Mouse (Mus musculus) kidney, postnatal 10 days (tissue): Measurements from ENCODE around the gene Cpeb2.
A peak's percentile ranks its signal among the peaks of the same experiment; 100 is the strongest.

ENCODE experiments used
- DNase-seq: peaks from one replicate; pipeline ENCODE4 v3.0.0; 2021; ENCODE audit warnings: mixed read lengths

The Cpeb2 gene

DNA sequence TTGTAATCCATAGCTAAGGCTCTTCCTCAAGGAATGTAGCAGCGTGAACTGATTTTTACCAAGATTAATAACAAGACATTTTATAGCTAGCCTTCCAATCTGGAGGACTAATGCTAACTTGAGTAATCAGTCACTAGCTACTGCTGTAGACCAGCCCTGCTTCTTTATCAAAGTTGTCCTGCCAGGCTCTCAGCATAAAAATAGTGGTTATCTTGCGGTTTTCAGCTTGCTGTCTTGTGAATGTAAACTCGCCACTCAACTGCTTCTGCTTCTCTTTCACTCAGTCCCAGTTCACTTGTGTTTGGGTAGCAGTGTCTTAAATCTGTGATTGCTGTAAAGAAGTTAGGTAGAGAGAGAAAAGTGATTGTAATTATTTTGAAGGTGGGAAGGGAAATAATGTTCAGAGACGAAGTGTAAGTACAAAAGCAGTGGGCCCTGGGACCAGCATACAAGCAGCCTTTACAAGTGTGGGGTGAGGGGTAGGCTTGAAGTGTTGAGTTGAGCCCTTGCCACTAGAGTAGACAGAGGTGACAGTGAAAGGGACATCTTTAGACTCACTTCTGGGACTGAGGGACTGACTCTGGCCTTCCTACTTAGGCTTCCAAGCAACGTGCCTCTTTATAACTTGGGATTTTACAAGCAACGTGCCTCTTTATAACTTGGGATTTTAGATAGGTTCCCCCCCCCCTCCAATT lies 6.3 kb downstream of the Cpeb2 start:
- DNase-seq = no peak

DNA sequence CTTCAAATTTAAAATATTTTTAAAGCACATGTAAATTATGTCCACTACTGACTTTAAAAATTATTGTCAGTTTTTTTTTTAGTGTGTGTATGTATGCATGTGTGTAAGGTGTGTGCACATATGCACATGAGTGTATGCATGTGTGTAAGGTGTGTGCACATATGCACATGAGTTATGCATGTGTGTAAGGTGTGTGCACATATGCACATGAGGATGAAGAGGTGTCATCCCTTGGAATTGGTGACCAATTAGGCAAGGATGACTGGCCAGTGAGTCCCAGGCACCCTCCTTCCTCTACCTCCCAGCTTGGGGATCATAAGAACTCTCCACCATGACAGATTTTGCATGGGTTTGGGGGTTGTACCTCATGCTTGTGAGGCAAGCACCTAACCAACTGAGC lies 7.8 kb downstream of the Cpeb2 start:
- no peak for DNase-seq

DNA sequence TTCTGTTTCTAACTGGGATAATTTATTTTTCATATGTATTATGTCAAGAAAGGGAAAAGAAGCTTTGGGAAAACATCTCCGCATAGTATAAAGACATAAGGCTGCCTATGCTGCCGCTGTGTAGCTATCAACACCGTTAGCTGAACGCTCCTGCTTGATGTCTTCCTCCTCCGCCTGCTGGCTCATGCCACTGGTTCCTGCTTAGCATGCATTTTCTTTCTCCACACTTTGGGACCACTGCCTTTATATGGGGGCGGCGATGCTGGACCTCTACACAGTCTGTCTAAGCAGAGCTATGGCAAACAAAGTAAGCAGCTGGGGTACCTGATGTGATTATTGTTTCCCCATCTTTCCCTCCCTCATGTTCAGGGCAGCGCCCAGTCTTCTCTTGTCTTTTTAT lies 13.3 kb downstream of the Cpeb2 start:
- DNase-seq = no peak

DNA sequence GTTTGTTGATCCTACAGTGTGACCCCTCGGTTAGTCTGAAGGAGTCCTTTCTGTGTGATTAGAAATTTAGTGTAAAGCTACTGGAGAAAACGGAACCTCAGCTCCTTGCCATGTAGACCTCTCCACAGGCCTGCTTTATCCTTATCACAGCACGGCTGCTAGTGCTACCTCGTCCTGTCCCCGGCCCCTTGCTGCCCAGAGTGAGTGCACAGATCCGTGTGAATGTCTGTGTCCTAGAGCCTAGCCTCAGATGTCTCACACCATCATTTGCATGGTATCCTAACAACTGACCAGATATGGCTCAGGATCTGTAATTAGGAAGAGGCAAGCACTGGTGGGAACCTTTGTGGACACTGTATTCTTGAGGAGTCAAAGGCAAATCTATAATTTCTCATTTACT lies 14.0 kb downstream of the Cpeb2 start:
- DNase-seq = no peak

DNA sequence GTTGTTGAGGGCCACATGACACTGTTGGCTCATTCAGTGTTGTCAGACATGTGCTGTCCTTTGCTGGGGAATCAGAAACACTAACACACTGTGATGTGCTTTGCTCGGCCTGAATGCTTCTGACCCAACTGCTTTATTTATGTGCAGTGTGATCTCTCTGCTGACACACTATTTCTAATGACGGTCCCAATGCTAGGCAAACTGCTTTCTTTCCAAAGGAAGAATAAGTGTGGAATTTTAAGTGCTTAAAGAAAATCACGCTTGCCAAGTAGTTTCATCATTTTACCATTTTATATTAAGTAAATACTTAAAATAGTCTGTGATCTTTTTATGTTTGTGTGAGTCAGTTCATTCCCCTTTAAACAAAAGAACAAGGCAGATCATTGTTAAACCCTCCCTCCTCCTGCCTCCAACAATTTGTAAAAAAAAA lies 15.0 kb downstream of the Cpeb2 start:
- DNase-seq = no peak

DNA sequence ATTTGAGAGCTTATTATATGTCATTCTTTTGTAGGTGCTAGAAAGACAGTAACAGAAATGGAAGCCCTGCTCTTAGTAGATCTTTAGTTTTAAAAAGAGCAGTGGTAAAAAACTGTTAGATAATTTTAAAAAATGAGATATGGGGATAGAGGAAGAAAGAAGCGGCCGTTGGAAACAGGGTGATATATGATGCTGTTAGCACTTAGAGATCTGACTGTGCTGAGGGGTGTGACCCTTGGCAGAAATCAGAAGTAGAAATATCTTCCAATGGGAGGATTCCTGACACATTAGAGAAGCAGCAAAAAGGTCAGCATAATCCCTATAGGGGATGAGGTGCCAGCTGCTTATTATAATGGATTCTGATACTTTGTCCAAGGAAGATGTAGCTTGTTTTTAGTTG lies 24.5 kb downstream of the Cpeb2 start:
- DNase-seq = no peak

DNA sequence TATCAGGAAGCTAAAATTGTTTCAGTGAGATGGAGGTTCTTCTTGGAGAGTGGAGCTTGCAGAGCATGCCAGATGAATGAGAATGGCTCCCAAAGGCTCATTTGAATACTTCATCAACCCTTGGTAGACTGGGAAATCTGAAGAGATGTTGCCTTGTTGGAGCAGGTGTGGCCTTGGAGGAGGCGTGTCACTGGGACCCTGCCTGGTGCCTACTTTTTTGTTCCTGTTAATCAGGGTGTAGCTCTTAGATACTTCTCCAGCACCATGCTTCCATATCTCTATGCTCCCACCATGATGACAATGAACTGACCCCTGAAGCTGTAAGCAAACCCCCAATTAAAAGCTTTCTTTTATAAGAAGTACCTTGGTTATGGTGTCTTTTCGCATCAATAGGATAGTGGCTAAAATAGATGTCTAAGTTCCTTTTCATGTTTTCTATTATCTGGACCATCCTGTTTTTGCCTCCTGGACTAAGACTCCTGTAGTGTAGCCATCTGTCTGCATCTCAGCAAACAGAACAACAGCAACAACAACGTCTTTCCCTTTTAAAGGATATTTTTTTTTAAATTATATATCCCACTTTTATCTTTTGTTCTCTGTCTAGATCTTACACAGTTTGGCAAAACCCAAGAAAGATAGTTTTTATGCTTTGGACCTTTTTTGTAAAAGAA lies 25.6 kb downstream of the Cpeb2 start:
- DNase-seq = no peak

DNA sequence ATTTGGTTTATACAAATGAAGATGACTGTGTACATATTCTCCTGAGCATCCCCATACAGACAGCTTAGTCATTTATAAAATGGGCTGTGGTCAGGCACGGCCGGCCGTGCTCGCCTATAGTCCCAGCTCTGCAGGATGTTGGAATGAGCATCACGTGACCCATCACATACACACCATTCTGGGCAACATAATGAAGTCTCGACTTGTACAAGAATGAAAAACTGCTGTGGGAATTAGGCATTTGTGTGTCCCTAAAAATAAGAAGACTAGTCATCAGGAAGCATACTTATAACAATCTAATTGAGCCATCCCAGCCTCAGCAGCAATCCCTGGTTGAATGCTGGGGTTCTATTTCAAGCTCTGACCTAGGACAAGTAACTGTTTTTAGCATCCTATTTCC lies 28.8 kb downstream of the Cpeb2 start:
- no peak for DNase-seq

DNA sequence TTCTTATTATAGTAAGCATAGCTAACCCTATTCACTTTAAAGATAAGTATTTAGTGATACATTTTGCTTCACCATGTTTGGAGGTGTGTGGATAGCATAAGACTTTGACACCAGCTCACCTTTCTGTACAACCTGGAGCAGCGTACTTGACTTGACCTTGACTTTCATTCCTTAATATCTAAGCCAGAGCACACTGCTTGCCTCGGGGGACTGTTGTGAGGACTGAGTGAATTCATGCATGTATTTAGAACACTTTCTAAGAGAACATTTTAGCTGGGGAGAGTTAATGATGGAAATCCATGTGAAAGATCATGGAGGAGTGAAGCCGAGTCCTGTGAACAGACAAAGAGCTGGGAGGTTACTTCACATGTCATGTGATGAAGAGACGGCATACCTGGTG lies 31.0 kb downstream of the Cpeb2 start:
- peak; percentile 37 for DNase-seq

DNA sequence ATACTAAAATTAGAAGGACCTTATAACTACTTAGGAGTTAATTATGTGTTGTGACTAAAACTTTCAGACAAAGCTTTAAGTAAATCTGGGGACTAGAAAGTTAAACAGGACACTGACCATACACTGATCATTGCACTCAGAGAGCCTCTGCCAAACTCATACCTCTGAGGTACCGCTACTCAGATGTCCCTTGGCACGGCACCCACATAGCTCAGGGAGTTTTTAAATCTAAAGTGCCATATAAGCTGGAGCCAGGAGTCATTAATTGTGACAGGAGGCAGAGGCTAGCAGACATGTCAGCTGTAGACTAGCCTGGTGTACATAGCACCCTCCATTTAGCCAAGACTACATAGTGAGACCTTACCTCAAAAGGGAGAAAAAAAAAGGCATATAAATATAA lies 31.7 kb downstream of the Cpeb2 start:
- DNase-seq = no peak

DNA sequence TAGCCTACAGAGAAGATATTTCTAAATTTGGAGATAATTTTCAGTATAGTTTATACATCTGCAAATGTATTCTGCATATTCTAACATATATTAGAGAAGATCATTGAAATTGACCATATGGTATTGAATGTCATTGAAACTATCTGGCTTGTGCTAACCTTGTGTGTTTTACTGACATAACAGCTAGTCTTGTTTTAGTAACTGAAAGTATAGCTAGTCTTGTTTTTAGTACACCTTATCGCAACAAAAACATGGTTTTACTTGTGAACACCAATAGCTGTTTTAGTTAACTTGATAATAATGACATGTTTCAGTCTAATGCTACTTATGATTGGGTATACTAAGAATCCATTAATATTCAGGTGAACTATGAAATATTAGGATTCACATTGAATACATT lies 45.0 kb downstream of the Cpeb2 start:
- DNase-seq = no peak

DNA sequence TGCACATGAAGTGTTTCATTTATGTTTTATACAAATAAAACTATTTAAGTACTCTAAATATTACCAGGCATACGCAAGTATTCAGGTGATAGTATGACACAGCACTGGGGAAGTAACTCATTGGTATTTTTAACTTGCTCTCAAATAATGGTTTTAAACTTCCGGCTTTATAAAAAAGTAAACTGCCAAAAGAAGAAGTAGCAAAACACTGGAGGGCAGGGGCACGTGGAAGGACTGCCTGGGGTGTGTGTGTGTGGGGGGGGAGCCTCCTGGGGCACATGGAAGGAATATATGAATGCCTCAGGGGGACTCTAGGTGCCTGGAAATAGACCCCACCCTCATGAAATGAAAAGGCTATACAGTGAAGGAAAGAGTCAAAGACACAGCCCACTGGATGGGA lies 46.8 kb downstream of the Cpeb2 start:
- DNase-seq = no peak

DNA sequence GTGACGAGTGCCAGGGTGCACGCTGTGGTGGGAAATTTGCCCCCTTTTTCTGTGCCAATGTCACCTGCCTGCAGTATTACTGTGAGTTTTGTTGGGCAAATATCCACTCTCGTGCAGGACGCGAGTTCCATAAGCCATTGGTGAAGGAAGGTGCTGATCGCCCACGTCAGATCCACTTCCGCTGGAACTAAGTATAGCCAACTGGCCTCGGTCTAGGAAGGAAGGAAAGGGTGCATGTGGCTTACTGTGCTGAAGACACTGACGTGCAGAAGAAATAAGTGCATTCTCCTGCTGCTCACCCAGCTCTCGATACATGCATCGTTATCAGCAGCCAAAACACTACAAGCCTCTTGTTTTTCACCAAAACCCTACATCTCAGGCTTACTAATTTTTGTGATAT lies 52.8 kb downstream of the Cpeb2 start:
- DNase-seq = no peak

DNA sequence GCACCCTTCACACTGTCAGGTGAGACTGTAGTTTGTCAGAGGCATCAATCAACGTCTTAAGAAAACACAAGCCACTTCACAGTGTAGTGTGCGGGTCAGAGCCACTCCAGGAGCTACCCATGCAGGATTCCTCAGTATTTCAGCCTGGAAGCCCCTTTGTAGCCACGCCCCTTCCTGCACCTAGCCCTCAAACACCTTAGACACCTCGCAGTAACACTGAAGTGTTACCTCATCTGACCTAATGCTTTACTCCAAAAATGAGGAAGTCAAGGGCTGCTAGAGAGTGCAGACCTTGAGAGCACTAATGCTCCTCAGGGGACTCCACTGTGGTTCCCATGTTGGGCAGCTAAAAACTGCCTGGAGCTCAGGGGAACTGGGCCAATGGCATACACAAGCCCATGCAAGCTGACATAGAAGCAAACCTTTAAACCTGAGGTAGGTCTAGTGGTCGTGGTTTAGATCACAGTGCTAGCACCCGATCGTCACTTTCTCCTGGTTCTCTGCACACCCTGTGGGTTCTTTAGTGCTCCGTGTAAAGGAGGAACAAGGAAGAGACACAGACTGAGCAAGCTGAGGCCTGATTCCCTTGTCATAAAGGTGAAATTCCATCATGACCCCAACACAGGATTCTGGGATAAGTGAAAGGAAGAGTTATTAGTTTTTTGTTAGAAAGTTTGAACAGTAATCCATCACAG lies 56.9 kb downstream of the Cpeb2 start:
- no peak for DNase-seq

DNA sequence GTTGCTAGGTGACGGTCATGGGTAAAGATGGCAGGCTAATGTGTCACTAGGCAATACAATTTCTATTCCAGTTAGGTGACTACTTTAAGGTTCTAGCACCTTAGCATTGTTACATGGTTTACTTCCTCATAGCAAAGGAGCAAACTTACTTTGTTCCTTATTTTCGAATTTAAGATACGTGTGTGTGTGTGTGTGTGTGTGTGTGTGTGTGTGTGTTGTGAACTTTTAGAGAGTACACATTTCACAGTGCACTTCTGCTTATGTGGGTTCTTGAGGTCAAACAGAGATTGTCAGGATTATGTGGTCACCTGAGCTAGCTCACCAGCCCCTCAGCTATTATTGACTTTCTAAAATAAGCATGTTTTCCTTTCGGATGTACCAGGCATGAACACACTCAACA lies 60.2 kb downstream of the Cpeb2 start:
- no peak for DNase-seq

DNA sequence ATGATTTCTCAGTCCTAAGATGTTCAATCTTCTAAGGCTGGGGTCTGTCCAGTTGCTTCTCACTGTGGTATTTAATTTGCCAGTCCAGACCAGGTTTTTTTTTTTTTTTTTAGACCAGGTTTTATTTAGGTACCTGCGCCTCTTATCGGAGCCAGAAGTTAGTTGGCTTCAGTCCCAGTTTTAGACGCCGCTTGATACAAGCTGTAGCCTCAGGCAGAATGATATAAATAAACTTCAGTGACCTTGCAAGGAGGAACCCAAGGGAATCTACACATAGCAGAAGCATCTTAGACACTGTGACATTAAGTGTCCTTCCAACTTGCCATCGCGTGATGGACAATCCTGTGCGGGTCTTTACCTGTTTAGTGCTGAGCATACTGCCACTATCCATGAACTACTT lies 64.5 kb downstream of the Cpeb2 start:
- DNase-seq = no peak

DNA sequence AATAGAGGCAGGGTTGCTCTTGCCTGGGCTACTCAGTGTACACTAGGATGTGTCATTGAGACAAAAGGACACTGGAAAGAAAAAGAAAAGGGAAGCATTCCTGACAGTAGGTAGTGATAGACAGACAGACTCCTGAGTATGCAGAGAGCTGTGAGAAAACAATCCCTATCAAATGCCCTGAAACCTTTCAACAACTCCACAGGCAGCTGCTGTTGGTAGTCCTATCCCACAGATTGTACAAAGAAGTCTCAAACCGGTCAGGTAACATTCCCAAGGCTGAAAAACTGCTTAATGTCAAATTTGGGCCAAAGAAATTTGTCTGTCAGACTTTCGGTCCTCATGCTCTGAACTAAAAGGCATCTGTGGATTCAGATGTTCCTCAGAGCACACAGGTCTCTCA lies 66.0 kb downstream of the Cpeb2 start:
- no peak for DNase-seq

DNA sequence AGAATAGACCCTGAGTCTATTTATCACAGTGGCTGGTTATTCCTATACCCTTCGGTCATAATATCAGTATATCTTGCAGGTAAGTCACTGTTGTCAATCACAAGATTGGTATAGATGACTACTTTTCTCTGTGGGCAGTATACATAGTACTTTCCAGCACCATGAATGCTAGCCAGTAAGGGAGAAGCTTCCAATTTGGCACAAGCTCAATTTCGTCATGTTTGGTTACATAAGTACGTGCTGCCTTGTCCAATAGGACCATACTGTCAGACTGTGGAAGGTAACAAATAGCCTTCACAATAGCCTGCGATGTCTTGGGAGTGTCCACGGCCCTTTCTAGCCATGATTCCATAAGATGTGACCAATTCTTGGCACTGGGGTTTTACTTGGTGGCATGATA lies 67.1 kb downstream of the Cpeb2 start:
- DNase-seq = no peak

DNA sequence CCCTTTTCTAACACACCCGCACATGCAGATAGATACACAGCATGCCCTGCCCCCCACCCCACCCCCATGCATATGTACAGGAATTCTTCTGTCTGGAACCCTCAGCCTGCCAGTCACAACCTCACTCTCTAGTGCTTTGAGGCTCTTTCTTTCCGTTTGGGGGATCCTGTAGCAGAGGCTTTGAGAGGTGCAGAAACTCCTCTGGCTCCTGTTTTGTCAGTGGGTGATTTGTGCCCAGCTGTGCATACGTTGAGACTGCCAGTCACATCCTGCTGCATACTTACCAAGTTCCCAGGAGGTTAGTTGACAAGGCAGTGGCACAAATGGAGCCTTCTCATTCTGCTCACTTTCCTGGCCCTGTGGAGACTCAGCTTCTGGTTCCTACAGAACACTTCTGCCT lies 68.0 kb downstream of the Cpeb2 start:
- no peak for DNase-seq

DNA sequence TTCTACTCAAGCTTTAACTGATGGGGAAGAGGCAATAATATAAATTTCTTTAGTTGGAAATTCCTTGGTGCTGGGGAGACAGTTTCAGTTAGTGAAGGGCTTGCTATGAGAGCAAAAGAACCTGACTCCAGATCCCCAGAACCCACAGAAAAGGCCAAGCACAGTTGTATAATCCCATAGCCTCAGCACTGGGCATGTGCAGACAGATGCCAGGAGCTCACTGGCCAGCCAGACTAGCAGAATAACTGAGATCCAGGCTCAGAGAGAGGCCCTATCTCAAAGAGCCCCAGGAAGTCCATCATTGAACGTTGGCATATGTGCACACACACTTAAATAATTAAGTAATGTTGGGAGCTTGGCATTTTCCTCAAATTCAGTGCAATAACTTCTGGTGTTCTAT lies 70.5 kb downstream of the Cpeb2 start:
- DNase-seq = no peak

DNA sequence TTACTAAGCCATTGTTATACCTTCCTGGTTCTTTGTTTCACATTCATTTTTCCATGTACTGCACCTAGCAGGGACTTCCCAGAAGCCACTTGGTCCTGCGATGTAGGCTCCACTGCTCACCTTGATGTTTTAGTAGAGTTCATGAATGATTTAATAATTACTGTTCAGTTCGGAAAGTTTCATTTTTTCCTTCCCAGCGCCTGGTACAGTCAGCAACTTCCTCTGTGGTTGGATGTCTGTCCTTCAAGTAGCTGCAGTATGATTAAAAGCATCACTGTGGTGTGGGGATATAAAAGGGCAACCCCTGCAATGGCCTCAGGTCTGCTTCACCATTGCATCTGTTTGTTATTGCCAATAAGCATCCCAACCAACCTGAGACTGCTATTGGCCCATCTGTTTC lies 72.5 kb downstream of the Cpeb2 start:
- no peak for DNase-seq

DNA sequence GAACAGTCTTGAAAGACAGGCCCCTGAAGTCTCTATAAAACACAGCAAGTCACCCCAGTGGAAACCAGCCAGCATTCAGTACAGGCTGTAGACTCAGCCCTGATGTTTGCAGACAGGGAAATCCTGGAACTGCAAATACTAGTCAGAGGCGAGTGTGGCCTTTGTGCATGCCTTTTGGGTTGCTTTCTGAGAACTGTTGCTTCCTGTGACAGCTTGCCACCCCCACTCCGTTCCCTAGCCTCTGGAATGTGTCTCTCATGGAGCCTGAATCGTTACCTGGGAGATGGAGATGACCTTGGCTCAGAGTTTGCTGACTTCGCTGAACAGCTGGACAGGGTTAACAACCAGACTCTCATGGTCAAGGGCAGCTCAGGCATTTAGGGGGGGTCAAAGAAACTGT lies 77.0 kb downstream of the Cpeb2 start:
- DNase-seq = no peak

DNA sequence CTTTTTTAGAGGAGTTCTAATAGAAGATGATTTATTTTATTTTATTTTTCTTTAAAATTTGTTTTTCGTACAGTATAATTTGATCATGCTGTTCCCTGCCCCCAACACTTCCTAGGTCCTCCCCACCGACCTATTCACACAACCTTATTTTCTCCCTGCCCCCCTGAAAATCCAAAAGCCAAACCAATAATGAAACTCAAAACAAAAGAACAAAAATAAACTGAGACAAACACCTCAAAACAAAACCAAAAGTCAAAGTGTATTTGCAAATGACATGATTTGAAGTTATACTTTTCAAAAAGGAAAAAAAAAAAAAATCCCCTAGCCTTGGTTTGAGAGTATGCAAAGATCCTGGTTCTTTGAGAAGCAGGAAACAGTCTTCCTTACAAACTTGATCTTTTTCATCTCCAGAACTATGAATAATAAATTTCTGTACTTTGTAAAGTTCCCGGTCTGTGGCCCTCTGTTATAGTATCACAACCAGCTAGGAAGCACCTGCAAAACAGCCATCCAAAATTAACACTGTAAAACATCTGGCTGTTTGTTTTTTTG lies 91.4 kb downstream of the Cpeb2 start:
- DNase-seq = no peak

DNA sequence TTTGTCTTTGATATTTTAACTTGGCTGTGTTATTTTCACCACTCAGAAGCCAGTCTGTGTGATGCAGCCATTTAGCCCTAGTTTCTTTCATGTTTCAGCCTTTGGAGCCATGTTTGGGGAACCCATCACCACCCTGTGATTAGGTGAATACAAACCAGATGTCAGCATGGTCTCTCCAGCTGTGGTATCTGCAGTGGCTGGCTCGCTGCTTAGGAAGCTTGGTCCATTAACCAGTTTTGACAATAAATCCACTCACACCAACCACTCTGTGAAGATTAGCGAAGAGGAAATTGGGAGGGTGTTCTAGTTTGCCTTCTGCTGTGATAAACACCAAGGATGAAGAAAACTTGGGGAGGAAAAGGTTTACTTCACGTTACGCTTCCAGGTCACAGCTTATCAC lies 92.6 kb downstream of the Cpeb2 start:
- no peak for DNase-seq
